Mouse (Mus musculus): ENCODE measurements around the gene Syndig1.

DNA sequence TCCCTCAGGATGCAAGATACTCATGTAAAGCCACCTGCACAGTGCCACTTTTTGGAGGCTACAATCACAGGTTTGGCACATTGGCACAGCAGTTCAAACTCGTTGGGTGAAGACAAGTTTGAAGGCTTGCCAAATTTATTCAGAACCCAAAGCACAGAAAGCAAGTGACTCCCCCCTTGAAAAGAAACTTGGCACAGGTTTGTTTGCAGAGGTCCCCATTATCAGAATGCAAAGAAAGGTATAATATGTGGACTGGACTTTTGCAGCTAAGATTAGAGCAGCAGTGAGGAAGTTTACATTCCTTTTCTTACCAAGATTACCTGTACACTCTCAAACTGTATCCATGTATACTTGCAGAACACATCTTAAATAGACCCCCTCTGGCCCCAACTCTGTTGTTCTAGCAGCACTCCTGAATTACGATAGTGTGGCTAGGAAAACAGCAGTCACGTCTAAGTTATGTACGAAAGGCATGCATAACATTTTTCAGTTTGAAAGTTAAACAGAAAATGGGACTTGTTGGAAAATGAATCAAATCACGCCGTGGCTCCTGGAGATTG lies 183.9 kb downstream of the Syndig1 start:
- TF ChIP-seq CTCF (IDR thresholded peaks at IDR 0.05; ENCODE audit: insufficient read depth, low read depth, low read length) (no peak), POLR2A (IDR thresholded peaks at IDR 0.05; ENCODE audit: insufficient read depth, low read depth, low read length) (no peak)
